Mouse (Mus musculus): ENCODE results near the gene Rph3a. TPM values are rescaled to one million over a fixed set of nuclear protein-coding genes. Genes with fewer than 3 reads are reported as not detected.

The Rph3a gene
- not detected in 2 replicates for total RNA-seq (2012; rRNA removed)
- not detected for polyA plus RNA-seq (2012; ENCODE audit: insufficient read depth in 1 of 2, insufficient read length in 2 of 2, low read depth in 1 of 2, low replicate concordance in 2 of 2, missing spikeins in 1 of 2)

DNA sequence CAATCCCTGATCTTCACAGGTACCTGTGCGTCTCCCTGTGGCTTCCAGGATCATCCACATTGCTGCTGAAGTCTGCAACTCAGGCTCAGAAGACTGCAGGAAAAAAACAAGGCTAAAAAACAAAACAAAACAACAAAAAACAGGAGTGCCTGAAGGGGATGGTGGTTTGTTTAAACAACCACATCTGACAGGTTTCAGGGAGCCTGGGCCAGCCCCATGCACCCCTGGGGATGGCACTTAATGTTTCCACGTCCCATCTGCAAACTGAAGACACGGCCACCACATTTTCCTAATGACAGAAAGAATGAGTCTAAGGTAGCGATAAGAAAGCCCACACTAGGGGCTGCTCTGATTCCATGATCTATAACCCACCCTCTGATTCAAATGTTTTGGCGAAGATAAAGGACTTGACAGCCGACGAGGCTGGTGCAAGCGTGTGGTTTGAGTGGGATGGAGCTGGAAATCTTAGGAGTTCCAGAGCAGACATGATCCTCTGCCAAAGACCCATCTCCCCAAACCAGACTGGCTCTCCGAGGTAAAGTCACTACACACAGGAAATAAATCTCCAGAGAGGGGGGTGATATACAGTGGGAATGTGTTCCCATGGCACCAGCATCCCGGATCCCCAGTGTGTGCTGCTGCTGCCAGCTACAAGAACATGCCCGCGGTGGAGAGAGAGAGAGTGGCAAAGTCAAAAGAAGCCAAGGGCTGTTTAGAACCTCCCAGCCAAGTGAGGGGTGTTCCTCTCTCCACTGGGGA is at the start of gene Rph3a:
TSS of gene Rph3a (minus strand) at position 282 of the 759 bp plus-strand sequence.
- Histone ChIP-seq H3K27ac (ENCODE audit: control insufficient read depth, low read depth, low read length) (no peak within 1 kb of the TSS), H3K27me3 (ENCODE audit: control insufficient read depth in 1 of 2, insufficient read depth in 2 of 2, low read length in 2 of 2) (no peaks in the 10 kb centered on the region), H3K79me2 (ENCODE audit: control insufficient read depth, insufficient read depth, low read length, poor library complexity) (no peaks in the 10 kb centered on the region), H3K9me3 (replicated peaks; ENCODE audit: insufficient read depth, low read length) (no peaks in the 10 kb centered on the region), H3K4me3 (ENCODE audit: control insufficient read depth in 1 of 2, insufficient read depth in 1 of 2, low read depth in 2 of 2, low read length in 2 of 2) (no peak within 1 kb of the TSS), H3K9ac (ENCODE audit: control insufficient read depth, low read depth, low read length, poor library complexity, severe bottlenecking) (no peak within 1 kb of the TSS), H3K36me3 (ENCODE audit: control insufficient read depth in 1 of 2, insufficient read depth in 2 of 2, low read length in 2 of 2) (no peaks in the 10 kb centered on the region), H3K4me1 (ENCODE audit: control insufficient read depth in 1 of 2, insufficient read depth in 2 of 2, low read length in 2 of 2) (no peaks in the 10 kb centered on the region)
- TF ChIP-seq GATA1 (IDR thresholded peaks at IDR 0.05; ENCODE audit: low read depth, low read length): no peak
- no peak for TF ChIP-seq MAX (IDR thresholded peaks at IDR 0.05; ENCODE audit: low read length)
- no peak for TF ChIP-seq CHD2 (IDR thresholded peaks at IDR 0.05; ENCODE audit: low read length)
- TF ChIP-seq POLR2AphosphoS5 (IDR thresholded peaks at IDR 0.05; ENCODE audit: borderline replicate concordance, low read depth, low read length): no peak
- no peak for TF ChIP-seq GABPA (IDR thresholded peaks at IDR 0.05; ENCODE audit: low read depth, low read length)
- no peak for TF ChIP-seq MAFK (IDR thresholded peaks at IDR 0.05; ENCODE audit: borderline replicate concordance, low read depth, low read length)
- TF ChIP-seq MXI1 (IDR thresholded peaks at IDR 0.05; ENCODE audit: low read depth, low read length): no peak
- no peak for DNase-seq (ENCODE audit: low read depth, low spot score)

DNA sequence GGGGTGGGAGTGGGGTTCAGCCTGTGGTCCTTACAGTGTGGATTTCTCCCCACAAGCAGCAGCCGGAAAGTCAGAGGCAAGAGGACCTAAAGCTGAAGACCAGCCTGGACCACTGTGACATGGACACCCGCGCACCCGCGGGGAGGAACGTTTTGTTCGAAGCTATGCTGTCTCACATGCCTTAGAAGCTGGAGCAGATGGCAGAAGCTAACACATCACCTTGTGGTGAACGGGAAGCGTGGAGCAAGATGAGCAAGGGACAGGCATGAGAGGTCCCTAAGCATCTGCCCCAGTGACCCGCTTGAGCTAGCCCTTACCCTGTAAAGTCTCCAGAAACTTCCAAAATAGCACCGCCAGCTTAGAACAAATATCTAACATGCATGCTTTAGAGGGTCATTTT is 48.4 kb upstream of the Rph3a start:
- no peaks in the 10 kb centered on the region for H3K79me2 ChIP-seq (ENCODE audit: control insufficient read depth, insufficient read depth, low read length, poor library complexity)
- no peaks in the 10 kb centered on the region for H3K9me3 ChIP-seq (replicated peaks; ENCODE audit: insufficient read depth, low read length)
- TF ChIP-seq MAZ (IDR thresholded peaks at IDR 0.05; ENCODE audit: low read depth, low read length): no peak
- TF ChIP-seq ZMIZ1 (IDR thresholded peaks at IDR 0.05; ENCODE audit: low read depth, low read length): no peak
- TF ChIP-seq GABPA (IDR thresholded peaks at IDR 0.05; ENCODE audit: low read depth, low read length): no peak
- H3K27me3 ChIP-seq (ENCODE audit: control insufficient read depth in 1 of 2, insufficient read depth in 2 of 2, low read length in 2 of 2): no peaks in the 10 kb centered on the region
- H3K36me3 ChIP-seq (ENCODE audit: control insufficient read depth in 1 of 2, insufficient read depth in 2 of 2, low read length in 2 of 2): no peaks in the 10 kb centered on the region
- H3K4me1 ChIP-seq (ENCODE audit: control insufficient read depth in 1 of 2, insufficient read depth in 2 of 2, low read length in 2 of 2): no peaks in the 10 kb centered on the region
- H3K9ac ChIP-seq (ENCODE audit: control insufficient read depth, low read depth, low read length, poor library complexity, severe bottlenecking): no peak overlapping the region
- no peak for DNase-seq (ENCODE audit: low read depth, low spot score)
- no peak overlapping the region for H3K27ac ChIP-seq (ENCODE audit: control insufficient read depth, low read depth, low read length)
- H3K4me3 ChIP-seq (ENCODE audit: control insufficient read depth in 1 of 2, insufficient read depth in 1 of 2, low read depth in 2 of 2, low read length in 2 of 2): no peak overlapping the region

GRCm38 (mm10) chr5:121053886-121054285 is 44.0 kb upstream of the Rph3a start:
- H3K79me2 ChIP-seq (ENCODE audit: control insufficient read depth, insufficient read depth, low read length, poor library complexity): no peaks in the 10 kb centered on the region

More at GRCm38 (mm10) chr5:121053886-121054285, 44.0 kb upstream of the Rph3a start:
- H3K4me1 ChIP-seq (ENCODE audit: control insufficient read depth in 1 of 2, insufficient read depth in 2 of 2, low read length in 2 of 2): no peaks in the 10 kb centered on the region
- H3K27me3 ChIP-seq (ENCODE audit: control insufficient read depth in 1 of 2, insufficient read depth in 2 of 2, low read length in 2 of 2): no peaks in the 10 kb centered on the region
- no peaks in the 10 kb centered on the region for H3K9me3 ChIP-seq (replicated peaks; ENCODE audit: insufficient read depth, low read length)
- no peaks in the 10 kb centered on the region for H3K36me3 ChIP-seq (ENCODE audit: control insufficient read depth in 1 of 2, insufficient read depth in 2 of 2, low read length in 2 of 2)
- DNase-seq (ENCODE audit: low read depth, low spot score): no peak
- no peak overlapping the region for H3K27ac ChIP-seq (ENCODE audit: control insufficient read depth, low read depth, low read length)
- H3K9ac ChIP-seq (ENCODE audit: control insufficient read depth, low read depth, low read length, poor library complexity, severe bottlenecking): no peak overlapping the region
- TF ChIP-seq TCF12 (IDR thresholded peaks at IDR 0.05; ENCODE audit: low read depth, low read length): no peak
- TF ChIP-seq CHD1 (IDR thresholded peaks at IDR 0.05; ENCODE audit: low read depth, low read length): no peak
- no peak for TF ChIP-seq GATA1 (IDR thresholded peaks at IDR 0.05; ENCODE audit: low read depth, low read length)
- no peak for TF ChIP-seq ZC3H11A (IDR thresholded peaks at IDR 0.05; ENCODE audit: low read depth, low read length)
- TF ChIP-seq KAT2A (conservative IDR thresholded peaks at IDR 0.05; ENCODE audit: low read depth, low read length): no peak
- TF ChIP-seq GABPA (IDR thresholded peaks at IDR 0.05; ENCODE audit: low read depth, low read length): no peak
- TF ChIP-seq MAZ (IDR thresholded peaks at IDR 0.05; ENCODE audit: low read depth, low read length): no peak
- no peak for TF ChIP-seq ZKSCAN1 (IDR thresholded peaks at IDR 0.05; ENCODE audit: low read depth, low read length)
- no peak for TF ChIP-seq ZNF384 (IDR thresholded peaks at IDR 0.05; ENCODE audit: low read depth, low read length)
- TF ChIP-seq ELF1 (IDR thresholded peaks at IDR 0.05; ENCODE audit: low read depth, low read length): no peak
- no peak overlapping the region for H3K4me3 ChIP-seq (ENCODE audit: control insufficient read depth in 1 of 2, insufficient read depth in 1 of 2, low read depth in 2 of 2, low read length in 2 of 2)

All from MEL (cell line).